Mouse (Mus musculus) cerebellum, adult 8-10 months (tissue): ENCODE results near the gene Apbb2.

ENCODE experiments used
- DNase-seq: peaks from one replicate; pipeline ENCODE4 v3.0.0; 2022

The Apbb2 gene

GRCm38 (mm10) chr5:66327949-66328726, 290.4 kb downstream of the Apbb2 start:
- no peak for DNase-seq

DNA sequence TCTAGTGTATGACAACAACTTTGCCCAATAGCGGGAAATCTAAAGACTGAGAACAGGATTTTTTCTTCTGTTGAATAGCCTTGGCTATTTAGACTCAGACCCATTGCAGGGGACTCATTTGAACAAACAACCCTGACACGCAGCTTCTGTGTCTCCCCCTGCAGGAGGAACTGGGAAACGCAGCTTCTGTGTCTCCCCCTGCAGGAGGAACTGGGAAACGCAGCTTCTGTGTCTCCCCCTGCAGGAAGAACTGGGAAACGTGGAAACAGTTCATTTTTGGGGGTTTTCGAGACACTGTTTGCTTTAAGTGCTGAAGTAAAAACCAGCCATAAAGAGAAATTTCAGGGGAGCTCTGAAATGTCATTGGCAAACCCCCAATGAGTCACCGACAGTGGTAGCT, 292.2 kb downstream of the Apbb2 start:
- DNase-seq = no peak

DNA sequence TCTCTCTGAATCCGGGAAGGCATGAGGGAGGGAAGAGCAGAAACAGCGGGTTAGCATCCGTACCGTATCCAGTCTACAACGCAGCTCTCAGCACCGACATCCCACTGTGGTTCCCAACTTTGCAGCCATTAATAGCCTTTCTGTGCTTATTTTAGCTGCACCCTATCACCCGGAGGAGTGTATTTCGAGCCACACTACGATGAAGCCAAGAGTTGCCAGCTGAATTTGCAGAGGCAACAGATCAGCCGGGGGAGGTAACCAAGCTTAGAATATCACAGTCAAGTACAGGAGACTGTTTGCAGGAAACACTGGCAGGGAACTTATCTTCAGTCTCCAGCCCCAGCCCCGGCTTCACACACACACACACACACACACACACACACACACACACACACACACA, 295.0 kb downstream of the Apbb2 start:
- DNase-seq = no peak

- DNase-seq = no peak
These were observed 295.5 kb downstream of the Apbb2 start for GRCm38 (mm10) chr5:66323131-66323530.

GRCm38 (mm10) chr5:66319827-66320404, 298.7 kb downstream of the Apbb2 start:
- no peak for DNase-seq

DNA sequence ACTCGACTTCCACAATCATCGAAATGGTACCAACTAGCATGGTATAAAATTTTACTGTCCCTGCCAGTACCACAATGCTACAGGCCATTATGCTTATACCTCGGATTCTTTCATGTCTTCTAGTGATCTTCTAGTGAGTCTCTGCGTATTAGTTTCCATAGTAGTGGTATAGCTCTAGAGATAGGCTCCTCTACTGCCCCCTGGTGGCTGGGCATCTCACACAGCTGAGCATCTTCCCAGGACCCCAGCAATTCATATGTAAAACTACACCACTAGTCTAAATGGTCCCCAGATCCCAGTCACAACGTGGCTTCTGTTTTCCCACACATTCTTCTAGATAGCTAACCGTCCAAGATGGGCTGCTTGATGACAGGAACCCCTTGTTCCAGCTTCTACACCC, 299.2 kb downstream of the Apbb2 start:
- no peak for DNase-seq

DNA sequence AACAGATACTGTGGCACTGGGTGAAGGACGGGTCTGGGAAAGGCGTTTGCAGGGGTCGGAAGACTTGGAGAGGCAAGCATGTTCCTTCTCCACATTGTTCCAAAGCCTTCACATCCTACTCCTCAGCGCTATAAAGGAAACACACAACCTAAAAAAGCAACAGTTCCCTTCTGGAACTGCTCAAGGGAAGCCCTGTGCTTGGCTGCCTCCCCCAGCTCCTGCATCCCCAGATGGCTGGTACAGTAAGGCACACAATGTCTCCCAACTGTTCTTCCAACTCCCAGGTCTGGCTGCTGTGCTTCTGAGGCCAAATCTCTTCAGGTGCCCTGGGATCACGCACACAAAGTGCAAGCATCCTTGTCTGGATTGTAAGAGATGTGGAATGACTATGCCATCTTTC, 302.8 kb downstream of the Apbb2 start:
- DNase-seq = no peak

DNA sequence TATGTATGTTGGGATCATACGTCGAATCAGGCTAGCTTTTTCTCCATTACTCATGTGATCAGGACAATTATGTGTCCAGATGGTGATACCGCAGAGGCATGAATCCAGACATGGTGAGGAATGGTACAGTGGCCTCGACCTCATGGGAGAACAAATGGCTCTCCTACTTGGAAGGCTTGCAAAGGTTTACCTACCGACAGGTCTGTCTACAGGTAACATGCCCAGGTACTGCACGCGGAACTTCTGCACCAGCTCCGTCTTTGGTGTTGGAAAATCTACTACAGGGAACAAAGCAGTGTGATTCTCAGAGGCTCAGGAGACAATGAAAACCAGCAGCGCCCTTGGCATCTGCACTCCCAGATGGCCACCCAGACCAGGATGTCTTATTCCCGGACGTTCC, 307.8 kb downstream of the Apbb2 start:
- DNase-seq = no peak

GRCm38 (mm10) chr5:66310328-66310727, 308.3 kb downstream of the Apbb2 start:
- DNase-seq = no peak

DNA sequence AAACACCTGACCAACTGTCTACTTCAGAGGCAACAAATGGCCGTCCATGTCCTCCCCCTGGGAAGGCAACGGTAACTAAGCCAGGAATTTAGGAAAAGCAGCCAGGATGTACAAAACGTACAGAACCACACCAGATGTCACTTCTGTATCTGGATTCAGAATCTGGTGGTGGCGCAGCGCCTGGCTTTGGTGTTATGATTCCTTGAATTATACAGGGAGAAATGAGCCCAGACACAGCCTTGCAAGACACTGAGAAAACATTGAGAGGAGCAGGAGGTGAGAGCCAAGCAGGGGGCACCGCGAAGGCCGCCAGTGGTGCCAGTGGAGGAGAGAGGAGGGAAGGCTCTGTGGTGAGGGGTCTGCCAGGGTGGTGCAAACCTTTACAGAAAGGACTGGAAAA, 313.1 kb downstream of the Apbb2 start:
- no peak for DNase-seq

GRCm38 (mm10) chr5:66304300-66305067, 314.1 kb downstream of the Apbb2 start:
- no peak for DNase-seq

- no peak for DNase-seq
These were observed 315.7 kb downstream of the Apbb2 start for GRCm38 (mm10) chr5:66302873-66303272.

GRCm38 (mm10) chr5:66302085-66302815, 316.3 kb downstream of the Apbb2 start:
- no peak for DNase-seq

- no peak for DNase-seq
These were observed 318.0 kb downstream of the Apbb2 start for GRCm38 (mm10) chr5:66300576-66300975.

GRCm38 (mm10) chr5:66298856-66299255, 319.7 kb downstream of the Apbb2 start:
- no peak for DNase-seq

DNA sequence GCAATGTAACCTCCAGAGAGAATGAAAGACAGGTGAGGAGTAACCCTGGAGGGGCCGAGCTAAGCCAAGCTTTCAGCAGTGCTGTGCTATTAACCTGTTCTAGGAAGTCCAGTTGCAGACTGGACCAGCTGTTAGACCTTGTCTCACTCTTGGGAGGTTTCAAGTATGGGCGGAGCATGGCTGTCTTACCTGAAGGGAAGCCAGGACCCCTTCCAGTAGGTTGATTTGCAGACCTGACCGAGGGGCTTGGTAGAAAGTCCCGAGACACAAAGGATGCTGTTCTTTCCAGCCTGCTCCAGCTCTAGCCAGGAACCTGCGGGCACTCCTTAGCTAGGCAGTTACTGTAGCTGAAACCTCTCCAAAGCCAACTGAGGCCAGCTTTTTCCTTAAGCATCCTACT, 322.5 kb downstream of the Apbb2 start:
- no peak for DNase-seq

DNA sequence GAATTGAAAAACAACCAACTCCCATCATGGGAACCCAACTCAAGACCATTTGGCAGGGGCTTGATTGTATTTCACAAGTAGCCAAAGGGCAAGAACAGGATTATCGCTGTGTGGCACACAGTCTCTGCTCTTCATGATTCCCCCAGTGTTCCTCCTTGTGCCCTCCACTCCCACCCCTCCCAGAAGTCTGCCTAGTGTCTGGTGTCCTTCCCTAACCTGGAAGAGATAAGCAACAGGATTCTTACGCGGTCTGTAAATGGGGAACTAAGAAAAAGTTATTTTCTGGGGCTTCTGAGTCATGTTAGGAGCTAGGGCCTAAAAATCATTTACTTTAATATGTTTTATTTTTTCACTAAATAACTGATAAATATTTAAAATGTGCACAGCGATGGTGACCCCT, 323.6 kb downstream of the Apbb2 start:
- no peak for DNase-seq

- no peak for DNase-seq
These were observed 324.4 kb downstream of the Apbb2 start for GRCm38 (mm10) chr5:66294106-66294625.

DNA sequence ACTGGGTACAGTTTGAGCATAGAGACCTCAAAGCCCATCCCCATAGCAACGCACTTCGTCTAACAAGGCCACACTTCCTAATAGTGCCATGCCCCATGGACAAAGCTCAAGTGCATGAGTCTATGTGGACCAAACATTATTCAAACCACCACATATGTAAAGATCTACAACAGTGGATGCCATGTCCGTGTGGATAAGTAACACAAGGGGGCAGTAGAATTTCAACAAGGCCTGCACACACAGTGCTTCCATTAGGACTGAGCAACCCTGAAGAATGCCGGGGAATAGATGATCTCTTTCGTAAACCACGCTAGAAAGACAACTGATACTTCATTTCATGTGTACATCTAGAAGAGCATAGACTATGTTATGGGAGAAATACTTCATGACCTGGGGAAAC, 337.8 kb downstream of the Apbb2 start:
- DNase-seq = no peak

DNA sequence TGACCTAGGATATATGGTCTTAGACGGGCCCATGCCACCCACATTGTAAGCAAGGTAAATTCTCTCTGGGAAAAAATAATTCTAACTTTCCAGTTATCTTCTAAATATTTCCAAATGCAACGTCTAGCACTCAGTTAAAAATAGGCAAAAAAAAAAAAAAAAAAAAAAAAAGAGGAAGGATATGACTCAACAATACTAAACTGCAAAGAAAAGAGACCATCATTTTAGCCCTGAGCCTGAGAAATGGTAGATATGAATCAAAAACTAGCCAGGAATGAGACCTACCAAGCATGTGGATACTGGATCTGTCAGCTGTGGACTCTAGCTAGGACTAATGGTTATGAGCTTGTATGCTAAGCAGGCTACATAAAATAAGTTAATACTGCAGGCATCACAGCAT, 338.9 kb downstream of the Apbb2 start:
- DNase-seq = no peak

DNA sequence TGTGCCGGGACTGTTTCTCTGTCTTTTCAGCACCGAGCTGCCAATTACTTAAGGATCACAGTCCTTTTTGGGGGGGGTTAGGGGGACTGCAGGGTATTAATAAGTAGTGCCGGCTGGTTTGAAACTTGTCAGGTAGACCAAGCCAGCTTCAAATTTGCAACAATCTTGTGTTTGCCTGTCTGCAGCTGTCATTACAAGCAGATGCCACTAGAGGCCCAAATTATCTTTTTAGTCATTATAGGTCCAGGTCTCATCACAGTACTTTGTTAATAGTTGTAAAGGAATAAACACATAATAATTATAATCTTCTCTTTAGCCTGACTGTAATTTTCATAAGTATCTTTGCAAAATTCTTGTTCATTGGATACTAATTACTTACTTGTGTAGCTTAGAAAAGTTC, 344.2 kb downstream of the Apbb2 start:
- DNase-seq = no peak

- no peak for DNase-seq
These were observed 347.4 kb downstream of the Apbb2 start for GRCm38 (mm10) chr5:66271141-66271540.

DNA sequence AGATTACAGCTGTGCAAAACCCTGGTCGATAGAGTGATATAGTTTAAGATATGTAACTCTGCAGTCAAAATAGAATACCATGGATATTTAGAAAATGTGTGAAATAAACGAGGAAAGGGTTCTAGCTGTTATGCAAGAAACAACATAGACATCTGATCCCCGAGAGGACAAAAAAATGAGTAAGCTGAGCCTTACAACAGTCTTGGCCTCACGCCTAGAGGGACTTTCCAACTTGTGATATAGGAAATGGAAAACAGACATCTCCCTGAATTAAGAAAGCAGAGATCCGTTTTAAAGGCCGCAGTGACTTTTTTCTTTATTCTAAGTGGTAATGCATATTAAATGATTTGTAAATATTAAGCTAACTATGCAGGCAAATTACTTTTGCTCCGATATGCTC, 349.0 kb downstream of the Apbb2 start:
- DNase-seq = no peak
